Mouse (Mus musculus) olfactory bulb, adult 2 months (tissue): ENCODE data around the gene Clca1.

ENCODE experiments used
- CTCF ChIP-seq: fragments of 200-500 bp; IDR thresholded peaks from 2 replicates; pipeline ENCODE4 v1.5.1; 2012; ENCODE audit warnings: low read depth, mild to moderate bottlenecking, low read length, moderate library complexity; ENCODE audit not compliant: insufficient read depth
- POLR2A ChIP-seq: fragments of 200-500 bp; IDR thresholded peaks from 2 replicates; pipeline ENCODE4 v1.6.1; 2012; ENCODE audit warnings: mild to moderate bottlenecking, low read depth, low read length, moderate library complexity; ENCODE audit not compliant: insufficient read depth

DNA sequence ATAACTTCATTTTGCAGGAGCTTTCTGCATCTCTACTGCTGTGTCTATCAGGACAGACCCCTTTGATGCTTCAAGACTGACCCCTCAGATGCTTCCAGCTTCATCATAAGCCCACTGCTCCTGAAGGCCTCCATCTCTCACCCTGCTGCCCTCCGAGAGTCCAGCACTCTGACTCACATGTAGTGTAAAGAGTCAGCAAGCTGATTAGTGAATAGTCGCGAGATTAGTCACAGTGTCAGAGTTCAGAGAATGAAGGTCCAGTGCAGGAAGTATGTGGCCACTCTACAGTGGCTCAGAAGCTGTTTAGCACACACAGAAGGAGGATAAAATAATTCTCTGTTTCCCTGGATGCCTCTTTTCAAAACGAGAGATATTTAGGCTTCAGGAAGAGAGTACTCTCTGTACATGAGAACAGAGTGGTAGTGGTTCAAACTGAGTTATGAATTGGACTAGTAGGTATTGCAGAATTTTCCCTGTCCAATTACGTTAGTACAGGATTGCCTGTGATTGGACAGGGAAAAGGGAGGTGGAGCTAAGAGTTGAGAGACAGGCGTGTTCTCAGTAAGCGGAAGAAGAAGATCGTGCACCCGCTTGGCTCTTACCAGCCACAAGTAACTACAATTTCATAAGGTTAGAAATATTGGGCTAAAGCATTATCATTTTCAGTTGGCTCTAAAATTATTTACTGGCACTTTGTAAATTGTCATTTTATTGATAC lies 60.9 kb downstream of the Clca1 start:
- no peak for TF ChIP-seq CTCF
- no peak for TF ChIP-seq POLR2A
